Mouse (Mus musculus) embryonic facial prominence, embryonic 14.5 days (tissue): ENCODE results near the gene Slc22a17. TPM values are rescaled to one million over a fixed set of nuclear protein-coding genes. Genes with fewer than 3 reads are reported as not detected.
A peak's percentile ranks its signal among the peaks of the same experiment; 100 is the strongest.
"Not testable (repeated sequence)": the region's sequence is repeated elsewhere in the genome, so short reads cannot be mapped to it uniquely, and the experiment has no call there.

ENCODE experiments used
- ATAC-seq: fragments of 200-750 bp; cut with Nextera tagmentation; 2 replicates; pipeline ENCODE4 v1.8.0; 2017; ENCODE audit warnings: low read depth, moderate number of reproducible peaks, moderate TSS enrichment
- DNase-seq: peaks from one replicate; pipeline ENCODE4 v3.0.0-alpha.2; 2015; ENCODE audit warnings: low spot score
- H3K27ac ChIP-seq: fragments of 300-500 bp; sonication (generic); replicated peaks from 2 replicates; pipeline ENCODE4 v1.5.1; 2014; ENCODE audit warnings: low read depth, mild to moderate bottlenecking, low read length, moderate library complexity
- H3K27me3 ChIP-seq: fragments of 300-500 bp; sonication (generic); replicated peaks from 2 replicates; pipeline ENCODE4 v1.6.1; 2014; ENCODE audit warnings: low read length; ENCODE audit not compliant: control insufficient read depth, insufficient read depth
- H3K36me3 ChIP-seq: fragments of 300-500 bp; sonication (generic); 2 replicates; pipeline ENCODE4 v1.6.1; 2014; ENCODE audit warnings: low read length, mixed read lengths; ENCODE audit not compliant: control insufficient read depth, insufficient read depth
- H3K4me1 ChIP-seq: fragments of 300-500 bp; sonication (generic); 2 replicates; pipeline ENCODE4 v1.6.1; 2014; ENCODE audit warnings: antibody characterized with exemption, low read length; ENCODE audit not compliant: control insufficient read depth, insufficient read depth
- H3K4me2 ChIP-seq: fragments of 300-500 bp; sonication (generic); 2 replicates; pipeline ENCODE4 v1.6.1; 2014; ENCODE audit warnings: low read depth, mild to moderate bottlenecking, low read length, moderate library complexity, mixed read lengths
- H3K4me3 ChIP-seq: fragments of 300-500 bp; sonication (generic); 2 replicates; pipeline ENCODE4 v1.5.1; 2014; ENCODE audit warnings: low read depth, mild to moderate bottlenecking, low read length
- H3K9ac ChIP-seq: fragments of 300-500 bp; sonication (generic); 2 replicates; pipeline ENCODE4 v1.6.1; 2014; ENCODE audit warnings: low read depth, mild to moderate bottlenecking, low read length, moderate library complexity, mixed read lengths
- H3K9me3 ChIP-seq: fragments of 300-500 bp; sonication (generic); 2 replicates; pipeline ENCODE4 v1.6.1; 2016; ENCODE audit warnings: low read length; ENCODE audit not compliant: control insufficient read depth
- WGBS: fragments of 180-500 bp; shearing (Covaris S2); extraction: QIAGEN DNeasy Blood & Tissue Kit; methylation state at CpG from one replicate; pipeline ENCODE4 v1.1.7; 2014; 5-methylcytosine and 5-hydroxymethylcytosine counted together
- polyA plus RNA-seq: library from polyadenylated mRNA; unstranded; fragments of >200 nt; fragmentation: Nextera tagmentation; extraction: Ambion mirVana; gene quantifications from 2 replicates; pipeline ENCODE4 v1.2.1, GENCODE M21; 2014

The Slc22a17 gene
- 42.4 and 56.0 TPM in 2 replicates for polyA plus RNA-seq

DNA sequence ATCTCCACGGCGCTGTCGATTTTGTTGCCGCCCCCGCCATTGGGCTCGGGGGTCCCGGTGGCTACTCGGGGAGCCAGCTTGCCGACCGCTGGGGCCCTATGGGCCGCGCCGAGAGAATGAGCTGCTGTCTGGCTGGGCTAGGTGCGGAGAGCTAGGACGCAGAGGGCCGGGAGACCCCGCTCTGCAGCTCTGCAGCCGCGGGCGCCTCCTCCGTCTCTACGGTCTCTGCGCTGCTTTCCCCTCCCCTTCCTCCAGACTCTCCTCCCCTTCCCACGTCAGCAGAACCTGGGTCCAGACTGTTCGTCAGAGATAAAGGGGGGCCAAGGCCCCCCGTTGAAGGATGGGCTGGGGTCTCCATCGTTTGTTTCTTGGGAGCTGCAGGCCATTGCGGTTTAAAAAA is at the start of gene Slc22a17:
Gene Slc22a17, minus strand, starts transcription at position 247 of the 400 bp plus-strand sequence.
- Histone ChIP-seq H3K4me2 (peak within 1 kb of the TSS; percentile 96), H3K9me3 (no peaks in the 10 kb centered on the region), H3K4me3 (peak within 1 kb of the TSS; percentile 79), H3K4me1 (peaks cover 9% of the 10 kb centered on the region), H3K36me3 (peaks cover 67% of the 10 kb centered on the region), H3K9ac (peak within 1 kb of the TSS; percentile 89), H3K27me3 (no peaks in the 10 kb centered on the region), H3K27ac (peak within 1 kb of the TSS; percentile 82)
- under 1% methylated on average over 27 of the region's 28 CpGs for WGBS
- peak; percentile 95 for DNase-seq
- ATAC-seq, result peak; percentile 95

DNA sequence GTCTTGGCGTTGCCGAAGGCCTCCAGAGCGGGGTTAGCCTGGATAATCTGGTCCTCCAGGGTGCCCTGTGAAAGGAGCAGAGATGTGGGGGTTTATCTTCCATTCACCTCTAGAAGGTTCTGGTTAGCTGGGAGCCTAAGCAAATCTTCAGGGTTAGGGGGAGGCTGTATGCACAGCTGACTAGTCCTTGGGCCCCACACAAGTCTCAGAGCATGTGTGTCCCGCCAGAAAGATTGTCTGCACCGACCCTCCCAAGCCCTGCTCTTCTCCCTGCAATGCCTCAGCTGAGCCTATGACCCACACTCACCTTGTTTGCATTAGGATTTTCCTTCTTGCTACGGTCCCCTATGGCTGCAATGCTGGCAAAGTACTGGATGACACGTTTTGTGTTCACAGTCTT is 49.8 kb upstream of the Slc22a17 start:
- no peak overlapping the region for H3K4me3 ChIP-seq
- WGBS, result 85% methylated on average over 6 of the region's 7 CpGs
- H3K9ac ChIP-seq, result no peak overlapping the region
- no peaks in the 10 kb centered on the region for H3K36me3 ChIP-seq
- ATAC-seq (no peak), DNase-seq (no peak)
- H3K9me3 ChIP-seq, result no peaks in the 10 kb centered on the region
- H3K4me1 ChIP-seq, result no peaks in the 10 kb centered on the region
- no peak overlapping the region for H3K4me2 ChIP-seq
- H3K27me3 ChIP-seq, result no peaks in the 10 kb centered on the region
- no peak overlapping the region for H3K27ac ChIP-seq

DNA sequence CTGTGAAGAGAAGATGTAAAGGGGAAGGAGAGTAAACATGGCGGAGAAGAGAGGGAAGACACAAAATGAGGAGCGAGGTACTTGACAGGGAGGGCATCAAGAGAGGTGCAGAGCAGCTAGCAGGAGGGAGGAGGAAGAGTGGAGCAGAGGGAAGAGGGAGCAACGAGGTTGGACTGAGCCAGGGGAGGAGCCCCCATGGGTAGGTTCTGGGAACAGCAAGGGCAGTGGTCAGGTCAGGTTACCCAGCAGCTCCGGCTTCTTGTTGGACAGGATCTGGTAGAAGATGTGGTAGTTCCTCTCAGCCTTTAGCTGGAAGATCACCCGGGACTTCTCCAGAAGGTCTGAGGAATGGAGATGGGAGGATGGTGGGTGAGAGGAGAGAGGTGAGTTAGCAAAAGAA is 48.6 kb upstream of the Slc22a17 start:
- Histone ChIP-seq H3K9me3 (no peaks in the 10 kb centered on the region), H3K4me1 (no peaks in the 10 kb centered on the region)

DNA sequence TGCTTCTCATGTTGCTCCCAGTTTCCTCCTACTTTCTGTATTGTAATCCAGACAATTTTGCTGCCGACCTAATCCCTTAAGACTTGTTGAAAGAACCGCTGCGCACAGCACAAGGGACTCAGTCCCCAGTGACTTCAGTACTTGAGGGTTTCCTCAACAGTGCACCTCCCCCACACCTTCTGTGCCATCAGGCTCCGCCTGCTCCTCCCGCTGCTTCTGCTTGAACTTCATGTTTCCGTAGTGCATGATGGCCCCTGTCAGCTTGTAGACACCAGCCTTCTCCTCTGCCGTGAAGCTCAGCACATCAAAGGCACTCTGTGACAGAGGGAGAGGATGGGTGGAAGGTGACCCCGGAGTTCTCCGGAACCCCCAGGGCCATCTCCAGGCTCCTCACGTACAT is 47.8 kb upstream of the Slc22a17 start:
- no peak overlapping the region for H3K4me2 ChIP-seq
- H3K27me3 ChIP-seq, result no peaks in the 10 kb centered on the region
- no peak overlapping the region for H3K4me3 ChIP-seq
- no peak overlapping the region for H3K27ac ChIP-seq
- no peak overlapping the region for H3K9ac ChIP-seq
- no peaks in the 10 kb centered on the region for H3K36me3 ChIP-seq
- H3K9me3 ChIP-seq, result no peaks in the 10 kb centered on the region
- H3K4me1 ChIP-seq, result no peaks in the 10 kb centered on the region
- DNase-seq (peak; percentile 74), ATAC-seq (no peak)
- WGBS, result 67% methylated on average over 10 of the region's 10 CpGs

More for the DNA sequence above, 48.6 kb upstream of the Slc22a17 start:
- DNase-seq (no peak), ATAC-seq (no peak)
- Histone ChIP-seq H3K36me3 (no peaks in the 10 kb centered on the region), H3K9ac (no peak overlapping the region), H3K27ac (no peak overlapping the region), H3K4me3 (no peak overlapping the region), H3K4me2 (no peak overlapping the region), H3K27me3 (no peaks in the 10 kb centered on the region)
- WGBS, result 79% methylated on average over 5 of the region's 5 CpGs

DNA sequence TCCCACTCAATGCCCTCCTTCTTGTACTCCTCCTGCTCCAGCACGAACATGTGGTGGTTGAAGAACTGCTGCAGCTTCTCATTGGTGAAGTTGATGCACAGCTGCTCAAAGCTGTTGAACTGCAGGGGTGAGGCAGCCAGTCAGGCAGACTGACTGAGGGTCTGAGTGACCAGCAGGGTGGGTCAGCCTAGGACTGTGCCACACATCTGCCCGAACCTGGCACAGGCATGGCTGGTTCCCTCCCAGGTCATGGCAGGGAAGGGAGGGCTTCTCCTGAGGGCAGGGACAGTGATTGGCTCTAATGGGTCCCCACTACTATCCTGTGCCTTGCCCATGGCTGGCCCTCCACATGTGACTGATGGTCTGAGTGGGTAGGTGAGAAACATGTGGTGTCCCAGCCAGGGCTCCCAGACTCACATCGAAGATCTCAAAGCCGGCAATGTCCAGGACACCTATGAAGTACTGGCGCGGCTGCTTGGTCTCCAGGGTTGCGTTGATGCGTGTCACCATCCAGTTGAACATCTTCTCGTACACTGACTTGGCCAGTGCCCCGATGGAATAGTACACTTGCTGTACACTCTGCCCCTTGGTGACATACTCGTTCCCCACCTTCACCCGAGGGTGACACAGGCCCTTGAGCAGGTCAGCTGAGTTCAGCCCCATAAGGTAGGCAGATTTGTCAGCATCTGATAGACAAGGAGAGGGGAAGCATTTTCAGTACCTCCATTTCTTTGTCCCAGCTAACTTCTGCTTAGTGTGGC is 47.1 kb upstream of the Slc22a17 start:
- not testable (repeated sequence) for H3K4me2 ChIP-seq, H3K9ac ChIP-seq, H3K9me3 ChIP-seq, H3K4me3 ChIP-seq, H3K27me3 ChIP-seq, H3K27ac ChIP-seq, H3K36me3 ChIP-seq, DNase-seq, H3K4me1 ChIP-seq, ATAC-seq
- WGBS, result 94% methylated on average over 12 of the region's 12 CpGs

DNA sequence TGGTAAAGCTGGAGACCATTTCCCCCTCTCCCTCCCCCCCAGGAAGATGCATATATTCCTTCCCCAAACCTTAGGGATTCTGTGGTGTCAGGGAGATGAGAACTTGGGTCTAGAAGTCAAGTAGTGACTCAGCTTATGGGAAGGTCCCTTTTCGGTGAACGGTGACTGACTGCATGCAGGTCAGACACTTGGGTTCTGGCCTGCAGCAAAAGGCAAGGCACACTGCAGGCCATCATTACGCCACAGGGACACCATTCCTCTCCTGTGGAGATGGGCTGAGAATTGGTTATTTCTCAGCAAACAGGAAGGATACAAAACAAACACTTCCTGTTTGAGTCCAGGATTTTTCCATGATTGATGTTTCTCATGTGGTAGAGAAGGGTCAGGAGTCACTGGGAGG is 46.3 kb upstream of the Slc22a17 start:
- 83% methylated on average over 3 of the region's 3 CpGs for WGBS
- Histone ChIP-seq H3K4me2 (no peak overlapping the region), H3K4me1 (no peaks in the 10 kb centered on the region), H3K27ac (no peak overlapping the region), H3K9ac (no peak overlapping the region), H3K36me3 (no peaks in the 10 kb centered on the region), H3K27me3 (no peaks in the 10 kb centered on the region), H3K4me3 (no peak overlapping the region), H3K9me3 (no peaks in the 10 kb centered on the region)
- DNase-seq (no peak), ATAC-seq (no peak)

DNA sequence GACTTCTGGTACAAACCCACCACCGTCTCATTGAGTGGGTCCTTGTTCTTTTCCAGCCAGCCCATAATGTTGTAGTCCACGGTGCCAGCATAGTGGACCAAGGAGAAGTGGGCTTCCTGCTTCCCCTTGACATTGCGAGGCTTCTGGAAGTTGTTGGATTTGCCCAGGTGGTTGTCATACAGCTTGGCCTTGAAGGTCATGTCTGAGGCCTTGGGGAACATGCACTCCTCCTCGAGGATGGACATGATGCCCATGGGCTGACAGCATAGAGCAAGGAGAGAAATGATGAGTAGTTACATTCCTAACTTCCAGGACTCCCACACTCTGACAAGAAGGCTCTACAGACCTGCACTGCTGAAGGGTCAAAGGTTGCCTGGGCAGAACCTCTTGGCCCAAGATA is 45.6 kb upstream of the Slc22a17 start:
- 73% methylated on average over 4 of the region's 4 CpGs for WGBS
- H3K36me3 ChIP-seq, result no peaks in the 10 kb centered on the region
- ATAC-seq (no peak), DNase-seq (no peak)
- H3K4me2 ChIP-seq, result no peak overlapping the region
- no peak overlapping the region for H3K9ac ChIP-seq
- no peaks in the 10 kb centered on the region for H3K4me1 ChIP-seq
- H3K27ac ChIP-seq, result no peak overlapping the region
- H3K27me3 ChIP-seq, result no peaks in the 10 kb centered on the region
- no peak overlapping the region for H3K4me3 ChIP-seq
- H3K9me3 ChIP-seq, result no peaks in the 10 kb centered on the region

DNA sequence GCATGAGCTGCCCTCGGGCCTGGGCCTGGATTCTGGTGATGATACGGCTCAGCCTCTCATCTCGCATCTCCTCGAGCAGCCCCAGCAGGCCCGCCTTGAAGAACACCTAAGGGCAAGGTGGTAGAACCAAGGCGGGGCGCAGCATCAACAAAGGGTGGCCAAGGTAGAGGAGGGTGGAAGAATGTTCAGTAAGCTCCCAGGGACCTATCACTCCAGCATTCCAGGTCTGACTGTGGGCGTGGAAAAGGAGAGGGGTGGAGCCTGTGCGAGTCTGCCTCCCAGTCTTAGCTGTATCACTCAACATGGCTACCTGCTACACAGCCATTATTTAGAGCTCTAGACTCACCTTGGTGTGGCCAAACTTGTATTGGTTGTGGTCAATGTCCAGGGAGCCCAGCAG is 43.6 kb upstream of the Slc22a17 start:
- no peaks in the 10 kb centered on the region for H3K27me3 ChIP-seq
- 79% methylated on average over 9 of the region's 9 CpGs for WGBS
- no peak for DNase-seq
- no peak overlapping the region for H3K27ac ChIP-seq
- no peaks in the 10 kb centered on the region for H3K4me1 ChIP-seq
- H3K9ac ChIP-seq, result no peak overlapping the region
- no peak for ATAC-seq
- no peaks in the 10 kb centered on the region for H3K9me3 ChIP-seq
- H3K4me3 ChIP-seq, result no peak overlapping the region
- H3K36me3 ChIP-seq, result no peaks in the 10 kb centered on the region
- H3K4me2 ChIP-seq, result no peak overlapping the region

DNA sequence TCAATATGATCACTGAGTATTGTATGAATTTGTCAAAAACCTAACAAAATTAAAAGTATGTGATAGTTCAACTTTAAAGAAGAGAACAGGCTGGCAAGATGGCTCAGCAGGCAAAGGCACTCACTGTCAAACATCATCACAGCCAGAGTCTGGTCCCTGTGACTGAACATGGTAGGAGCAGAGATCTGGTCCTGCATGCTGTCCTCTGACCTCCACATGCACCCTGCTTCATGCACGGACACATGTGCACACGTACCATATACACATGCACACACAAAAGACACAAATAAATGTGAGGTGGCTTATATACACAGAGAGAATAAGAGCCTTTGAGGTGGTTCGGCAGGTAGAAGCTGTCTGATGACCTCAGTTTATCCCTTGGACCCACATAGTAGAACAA is 42.5 kb upstream of the Slc22a17 start:
- H3K4me2 ChIP-seq, result no peak overlapping the region
- 87% methylated on average over 3 of the region's 3 CpGs for WGBS
- no peaks in the 10 kb centered on the region for H3K27me3 ChIP-seq
- no peak for DNase-seq
- no peak overlapping the region for H3K9ac ChIP-seq
- H3K27ac ChIP-seq, result no peak overlapping the region
- no peaks in the 10 kb centered on the region for H3K4me1 ChIP-seq
- no peak overlapping the region for H3K4me3 ChIP-seq
- H3K9me3 ChIP-seq, result no peaks in the 10 kb centered on the region
- ATAC-seq, result no peak
- H3K36me3 ChIP-seq, result no peaks in the 10 kb centered on the region
